Mouse (Mus musculus): ENCODE results near the gene Xpo4. TPM values are rescaled to one million over a fixed set of nuclear protein-coding genes. Genes with fewer than 3 reads are reported as not detected.
"Not testable (repeated sequence)": the region's sequence is repeated elsewhere in the genome, so short reads cannot be mapped to it uniquely, and the experiment has no call there.

The Xpo4 gene
- polyA plus RNA-seq, 1 experiment from 2014 or later: 33.6 TPM

GRCm38 (mm10) chr14:57679958-57680535 is 14.8 kb upstream of the Xpo4 start:
- Histone ChIP-seq H3K9ac (replicated peaks) (no peak overlapping the region), H3K36me3 (no peaks in the 10 kb centered on the region), H3K4me2 (no peak overlapping the region), H3K27ac (no peak overlapping the region), H3K4me1 (replicated peaks) (no peaks in the 10 kb centered on the region), H3K27me3 (no peaks in the 10 kb centered on the region), H3K9me3 (no peaks in the 10 kb centered on the region), H3K4me3 (replicated peaks) (no peak overlapping the region)
- WGBS: 40% methylated on average over 5 of the region's 5 CpGs
- peak; percentile 52; the same call in 1 of the 2 replicates for ATAC-seq (ENCODE audit: insufficient number of reproducible peaks, insufficient read depth, low FRiP score, low TSS enrichment, low read depth)

- 12% methylated on average over 1 of the region's 1 CpGs for WGBS
- no peak overlapping the region for H3K4me3 ChIP-seq (replicated peaks)
- H3K9me3 ChIP-seq: no peaks in the 10 kb centered on the region
- no peak overlapping the region for H3K9ac ChIP-seq (replicated peaks)
- no peaks in the 10 kb centered on the region for H3K4me1 ChIP-seq (replicated peaks)
- 0 out of 2 replicates have a peak, but pooled peaks have one; percentile 37 for ATAC-seq (ENCODE audit: insufficient number of reproducible peaks, insufficient read depth, low FRiP score, low TSS enrichment, low read depth)
- H3K27ac ChIP-seq: no peak overlapping the region
- no peaks in the 10 kb centered on the region for H3K36me3 ChIP-seq
- H3K4me2 ChIP-seq: no peak overlapping the region
- no peaks in the 10 kb centered on the region for H3K27me3 ChIP-seq
Measured at GRCm38 (mm10) chr14:57679523-57679922, 14.3 kb upstream of the Xpo4 start.

GRCm38 (mm10) chr14:57675481-57675880 is 10.3 kb upstream of the Xpo4 start:
- no peak overlapping the region for H3K9ac ChIP-seq (replicated peaks)
- H3K4me3 ChIP-seq (replicated peaks): no peak overlapping the region
- H3K27me3 ChIP-seq: no peaks in the 10 kb centered on the region
- ATAC-seq (ENCODE audit: insufficient number of reproducible peaks, insufficient read depth, low FRiP score, low TSS enrichment, low read depth): no peak
- 45% methylated on average over 2 of the region's 2 CpGs for WGBS
- no peaks in the 10 kb centered on the region for H3K9me3 ChIP-seq
- no peaks in the 10 kb centered on the region for H3K36me3 ChIP-seq
- H3K4me2 ChIP-seq: no peak overlapping the region
- H3K4me1 ChIP-seq (replicated peaks): no peaks in the 10 kb centered on the region
- H3K27ac ChIP-seq: no peak overlapping the region

GRCm38 (mm10) chr14:57665628-57665950 is 359 bp upstream of the Xpo4 start:
- Histone ChIP-seq H3K36me3 (peaks cover 6% of the 10 kb centered on the region; the same call in 1 of the 2 replicates), H3K4me2 (peak overlapping the region; percentile 83), H3K4me1 (replicated peaks) (peaks cover 5% of the 10 kb centered on the region), H3K4me3 (replicated peaks) (peak overlapping the region; percentile 83), H3K27me3 (no peaks in the 10 kb centered on the region), H3K27ac (peak overlapping the region; percentile 97; the same call in 1 of the 2 replicates), H3K9me3 (no peaks in the 10 kb centered on the region), H3K9ac (replicated peaks) (peak overlapping the region; percentile 92)
- WGBS: 16% methylated on average over 10 of the region's 10 CpGs
- ATAC-seq (ENCODE audit: insufficient number of reproducible peaks, insufficient read depth, low FRiP score, low TSS enrichment, low read depth): no peak

- ATAC-seq (ENCODE audit: insufficient number of reproducible peaks, insufficient read depth, low FRiP score, low TSS enrichment, low read depth): peak; percentile 52
- Histone ChIP-seq H3K9ac (replicated peaks) (peak overlapping the region; percentile 92), H3K36me3 (peaks cover 6% of the 10 kb centered on the region; the same call in 1 of the 2 replicates), H3K4me2 (peak overlapping the region; percentile 83), H3K4me3 (replicated peaks) (peak overlapping the region; percentile 83), H3K9me3 (no peaks in the 10 kb centered on the region), H3K27ac (peak overlapping the region; percentile 97), H3K27me3 (no peaks in the 10 kb centered on the region), H3K4me1 (replicated peaks) (peaks cover 5% of the 10 kb centered on the region)
- under 1% methylated on average over 19 of the region's 19 CpGs for WGBS
Measured at GRCm38 (mm10) chr14:57664311-57664821, 864 bp downstream of the Xpo4 start.

- 30% methylated on average over 1 of the region's 1 CpGs for WGBS
Measured at GRCm38 (mm10) chr14:57663630-57664029, 1.6 kb downstream of the Xpo4 start.

GRCm38 (mm10) chr14:57658301-57658700 is 6.9 kb downstream of the Xpo4 start:
- no peak overlapping the region for H3K27ac ChIP-seq
- 96% methylated on average over 4 of the region's 4 CpGs for WGBS
- H3K9ac ChIP-seq (replicated peaks): no peak overlapping the region
- H3K4me3 ChIP-seq (replicated peaks): no peak overlapping the region
- H3K36me3 ChIP-seq: no peaks in the 10 kb centered on the region
- H3K27me3 ChIP-seq: no peaks in the 10 kb centered on the region
- no peaks in the 10 kb centered on the region; the same call in 1 of the 2 replicates for H3K4me1 ChIP-seq (replicated peaks)
- H3K4me2 ChIP-seq: no peak overlapping the region
- no peaks in the 10 kb centered on the region for H3K9me3 ChIP-seq
- no peak for ATAC-seq (ENCODE audit: insufficient number of reproducible peaks, insufficient read depth, low FRiP score, low TSS enrichment, low read depth)

More at GRCm38 (mm10) chr14:57663630-57664029, 1.6 kb downstream of the Xpo4 start:
- Histone ChIP-seq H3K27ac (no peak overlapping the region), H3K27me3 (no peaks in the 10 kb centered on the region), H3K9me3 (no peaks in the 10 kb centered on the region), H3K4me3 (replicated peaks) (peak overlapping the region; percentile 83), H3K36me3 (peaks cover 6% of the 10 kb centered on the region; the same call in 1 of the 2 replicates), H3K4me1 (replicated peaks) (peaks cover 5% of the 10 kb centered on the region), H3K4me2 (peak overlapping the region; percentile 83), H3K9ac (replicated peaks) (peak overlapping the region; percentile 92; the same call in 1 of the 2 replicates)
- ATAC-seq (ENCODE audit: insufficient number of reproducible peaks, insufficient read depth, low FRiP score, low TSS enrichment, low read depth): no peak

- no peak overlapping the region for H3K4me3 ChIP-seq (replicated peaks)
- no peaks in the 10 kb centered on the region for H3K36me3 ChIP-seq
- H3K27ac ChIP-seq: no peak overlapping the region
- H3K9ac ChIP-seq (replicated peaks): no peak overlapping the region
- H3K4me1 ChIP-seq (replicated peaks): no peaks in the 10 kb centered on the region
- no peaks in the 10 kb centered on the region for H3K9me3 ChIP-seq
- H3K4me2 ChIP-seq: no peak overlapping the region
- 99% methylated on average over 2 of the region's 2 CpGs for WGBS
- no peaks in the 10 kb centered on the region for H3K27me3 ChIP-seq
- no peak for ATAC-seq (ENCODE audit: insufficient number of reproducible peaks, insufficient read depth, low FRiP score, low TSS enrichment, low read depth)
Measured at GRCm38 (mm10) chr14:57657500-57657899, 7.7 kb downstream of the Xpo4 start.

GRCm38 (mm10) chr14:57656519-57656918 is 8.7 kb downstream of the Xpo4 start:
- not testable (repeated sequence) for H3K36me3 ChIP-seq; H3K27me3 ChIP-seq; H3K4me2 ChIP-seq; ATAC-seq (ENCODE audit: insufficient number of reproducible peaks, insufficient read depth, low FRiP score, low TSS enrichment, low read depth); H3K9ac ChIP-seq (replicated peaks); H3K9me3 ChIP-seq; H3K27ac ChIP-seq; H3K4me1 ChIP-seq (replicated peaks); H3K4me3 ChIP-seq (replicated peaks)
- WGBS: 98% methylated on average over 3 of the region's 3 CpGs

- Histone ChIP-seq H3K27me3 (no peaks in the 10 kb centered on the region), H3K4me2 (no peak overlapping the region), H3K4me3 (replicated peaks) (no peak overlapping the region), H3K36me3 (no peaks in the 10 kb centered on the region), H3K9me3 (no peaks in the 10 kb centered on the region), H3K9ac (replicated peaks) (no peak overlapping the region), H3K4me1 (replicated peaks) (no peaks in the 10 kb centered on the region), H3K27ac (no peak overlapping the region)
- no peak for ATAC-seq (ENCODE audit: insufficient number of reproducible peaks, insufficient read depth, low FRiP score, low TSS enrichment, low read depth)
Measured at GRCm38 (mm10) chr14:57649501-57649900, 15.7 kb downstream of the Xpo4 start.

- WGBS: 82% methylated on average over 4 of the region's 4 CpGs
- no peak overlapping the region for H3K9ac ChIP-seq (replicated peaks)
- peaks cover 7% of the 10 kb centered on the region; the same call in 1 of the 2 replicates for H3K36me3 ChIP-seq
- no peaks in the 10 kb centered on the region for H3K27me3 ChIP-seq
- no peak overlapping the region for H3K4me3 ChIP-seq (replicated peaks)
- ATAC-seq (ENCODE audit: insufficient number of reproducible peaks, insufficient read depth, low FRiP score, low TSS enrichment, low read depth): no peak
- H3K4me2 ChIP-seq: no peak overlapping the region
- no peaks in the 10 kb centered on the region for H3K9me3 ChIP-seq
- H3K4me1 ChIP-seq (replicated peaks): no peaks in the 10 kb centered on the region
- H3K27ac ChIP-seq: no peak overlapping the region
Measured at GRCm38 (mm10) chr14:57646155-57646554, 19.1 kb downstream of the Xpo4 start.

- peaks cover 18% of the 10 kb centered on the region; the same call in 1 of the 2 replicates for H3K36me3 ChIP-seq
- H3K4me1 ChIP-seq (replicated peaks): no peaks in the 10 kb centered on the region
- 94% methylated on average over 3 of the region's 3 CpGs for WGBS
- no peak overlapping the region for H3K9ac ChIP-seq (replicated peaks)
- no peaks in the 10 kb centered on the region for H3K27me3 ChIP-seq
- no peak overlapping the region for H3K4me3 ChIP-seq (replicated peaks)
- H3K4me2 ChIP-seq: no peak overlapping the region
- no peaks in the 10 kb centered on the region for H3K9me3 ChIP-seq
- H3K27ac ChIP-seq: no peak overlapping the region
- ATAC-seq (ENCODE audit: insufficient number of reproducible peaks, insufficient read depth, low FRiP score, low TSS enrichment, low read depth): no peak
Measured at GRCm38 (mm10) chr14:57639153-57639552, 26.1 kb downstream of the Xpo4 start.
